Mouse (Mus musculus) E14TG2a.4 (cell line): Measurements from ENCODE around the gene Casc3.

ENCODE experiments used
- CTCF ChIP-seq: conservative IDR thresholded peaks from 2 replicates; pipeline ENCODE4 v1.5.1; 2014; ENCODE audit warnings: low read length
- NANOG ChIP-seq: IDR thresholded peaks from 2 replicates; pipeline ENCODE4 v1.6.1; 2014; ENCODE audit warnings: borderline replicate concordance, low read length, mixed read lengths
- POU5F1 ChIP-seq: IDR thresholded peaks from 2 replicates; pipeline ENCODE4 v1.6.1; 2014; ENCODE audit warnings: low read length, borderline replicate concordance

DNA sequence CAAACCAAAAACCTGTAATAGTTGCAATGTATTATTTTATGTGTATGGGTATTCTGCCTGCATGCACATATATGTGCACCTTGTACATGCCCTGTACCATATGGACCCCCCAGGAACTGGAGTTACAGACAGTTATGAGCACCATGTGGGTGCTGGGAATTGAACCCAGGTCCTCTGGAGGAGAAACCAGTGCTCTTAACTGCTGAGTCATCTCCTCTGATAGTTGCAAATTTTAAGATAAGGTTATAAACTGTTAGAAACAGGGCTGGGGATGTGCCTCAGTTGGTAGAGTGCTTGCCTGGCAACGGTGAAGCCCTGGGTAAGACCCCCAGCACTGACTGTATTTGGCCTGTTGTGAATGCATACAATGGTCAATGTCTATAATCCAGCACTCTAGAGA lies 13.3 kb upstream of the Casc3 start:
- TF ChIP-seq CTCF (no peak), POU5F1 (no peak), NANOG (no peak)
